Mouse (Mus musculus): ENCODE data around the gene Mybpc1.

Mybpc1 gene

DNA sequence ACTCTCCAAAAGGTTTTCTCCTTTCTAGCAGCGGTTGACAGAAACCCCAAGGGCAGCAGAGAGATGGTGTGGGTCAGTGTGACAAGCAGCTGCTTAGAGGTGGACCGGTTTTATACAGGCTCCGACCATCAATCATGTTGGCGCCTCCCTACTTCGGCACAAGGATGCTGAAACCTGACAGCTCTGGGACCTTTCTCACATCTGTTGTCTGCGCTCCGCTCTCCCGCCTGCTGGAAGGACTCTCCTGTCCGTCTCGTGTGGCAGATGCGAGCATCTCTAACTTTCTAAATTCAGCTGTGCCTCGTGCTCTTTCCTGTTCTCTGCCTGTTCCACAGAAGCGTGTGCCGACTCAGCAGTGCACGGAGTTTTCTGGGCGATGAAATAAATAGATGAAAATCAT lies at the start of gene Mybpc1:
Gene Mybpc1, minus strand, starts transcription at position 210 of the 400 bp plus-strand sequence.
- in situ Hi-C loops (cut with MboI): no loop called here

- in situ Hi-C loops (cut with MboI): no loop called here
Measured at GRCm38 (mm10) chr10:88645448-88645847, 40.5 kb upstream of the Mybpc1 start.

DNA sequence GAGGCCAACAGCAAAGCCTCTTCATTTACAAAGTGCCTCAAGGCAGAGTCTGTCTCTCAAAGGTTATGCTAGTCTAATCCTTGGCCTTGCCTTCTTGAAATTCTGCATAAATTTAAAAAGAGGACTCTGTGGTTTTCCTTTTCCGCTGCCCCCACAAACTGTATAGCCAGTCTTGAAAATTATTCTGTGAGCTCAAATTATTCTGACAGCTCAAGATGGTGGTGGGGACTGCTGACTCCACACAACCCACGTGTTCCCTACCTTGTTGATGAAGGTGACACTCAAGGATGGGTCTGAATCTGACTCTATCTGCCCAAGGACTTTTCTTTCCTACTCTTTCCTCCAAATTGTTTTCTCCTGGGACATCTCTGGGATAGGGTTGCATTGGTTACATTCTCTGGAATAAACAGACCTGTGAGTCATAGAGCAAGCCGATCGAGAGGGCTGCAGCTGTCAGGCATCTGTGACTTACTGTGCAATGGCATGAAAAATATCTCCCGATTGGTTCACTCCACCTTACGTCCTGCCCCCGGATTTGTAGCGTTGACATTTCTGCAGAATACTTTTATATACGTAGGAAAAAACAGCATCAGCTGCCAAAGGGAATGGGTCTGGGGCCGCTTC lies 26.5 kb upstream of the Mybpc1 start:
- in situ Hi-C loops (cut with MboI): no loop called here

DNA sequence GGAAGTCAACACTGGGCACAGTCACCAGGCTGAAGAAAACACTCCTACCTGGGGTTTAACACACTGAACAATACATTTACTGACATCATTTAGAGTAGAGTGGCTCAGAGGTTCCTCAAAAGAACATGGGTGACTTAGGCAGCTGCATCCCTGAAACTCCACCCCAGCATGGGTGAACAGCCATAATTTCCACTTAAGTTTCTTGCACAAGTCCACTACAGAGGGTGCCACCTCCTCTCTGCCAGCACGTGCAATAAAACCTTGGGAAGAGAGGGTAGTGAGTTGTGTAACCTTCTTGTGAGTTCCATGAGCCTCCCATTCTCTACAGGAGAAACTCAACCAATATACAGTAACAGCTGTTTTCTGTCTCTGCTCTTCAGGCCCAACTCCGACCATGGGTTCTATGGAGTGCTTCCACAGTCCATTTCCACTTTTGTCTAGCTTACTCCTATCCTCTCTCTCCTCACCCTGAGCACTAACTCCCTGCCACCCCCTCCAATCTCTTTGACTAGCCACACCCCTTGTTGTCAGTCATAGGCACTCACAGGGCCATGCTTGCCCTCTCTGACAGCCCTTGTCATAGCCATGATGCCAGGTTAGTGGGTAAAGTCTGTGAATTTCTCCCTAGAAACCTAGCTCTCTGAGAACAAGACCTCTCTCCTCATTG lies 25.8 kb upstream of the Mybpc1 start:
- in situ Hi-C loops (cut with MboI): no loop called here

GRCm38 (mm10) chr10:88627052-88627451 lies 22.1 kb upstream of the Mybpc1 start:
- in situ Hi-C loops (cut with MboI): no loop called here

- in situ Hi-C loops (cut with MboI): no loop called here
Measured at GRCm38 (mm10) chr10:88626176-88626575, 21.2 kb upstream of the Mybpc1 start.

DNA sequence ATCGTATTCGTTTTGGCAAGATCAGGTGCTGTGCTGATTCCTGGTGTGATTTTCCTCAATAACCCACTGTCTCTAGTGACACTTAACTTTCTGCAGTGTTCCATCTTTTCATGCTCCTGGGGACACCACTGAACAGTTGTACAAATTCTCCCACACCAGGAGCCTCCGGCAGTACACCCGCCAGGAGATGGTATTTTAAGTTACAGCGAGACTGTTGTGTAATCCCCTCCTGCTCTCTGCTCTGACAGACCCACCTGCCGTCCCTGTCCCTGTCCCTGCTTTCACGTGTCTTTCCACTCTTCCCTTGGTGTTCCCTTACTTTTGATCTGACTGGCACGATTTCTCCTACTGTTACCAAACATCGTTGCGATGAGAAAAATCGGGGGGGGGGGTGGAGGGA lies 19.3 kb upstream of the Mybpc1 start:
- in situ Hi-C loops (cut with MboI): no loop called here

DNA sequence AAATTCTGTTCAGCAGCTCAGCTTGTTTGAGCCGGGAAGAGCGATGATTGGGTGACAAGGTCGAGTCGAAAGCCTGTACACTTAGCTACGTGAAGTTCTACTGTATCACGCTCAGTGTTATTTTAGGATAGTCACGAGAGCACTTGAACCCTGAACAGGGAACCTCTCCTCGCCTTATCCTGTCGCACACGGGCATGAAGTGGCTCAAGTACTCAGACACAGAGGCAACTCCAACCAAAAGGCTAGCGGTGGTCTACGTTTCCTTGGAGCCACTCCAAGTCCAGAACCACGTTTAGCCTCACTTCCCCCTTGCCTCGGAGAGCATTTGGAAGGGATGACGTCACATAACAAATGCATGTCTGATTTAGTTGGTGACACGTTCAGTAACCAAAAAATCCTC lies 17.7 kb upstream of the Mybpc1 start:
- in situ Hi-C loops (cut with MboI): no loop called here

GRCm38 (mm10) chr10:88620809-88621208 lies 15.9 kb upstream of the Mybpc1 start:
- in situ Hi-C loops (cut with MboI): no loop called here

GRCm38 (mm10) chr10:88613051-88613450 lies 8.1 kb upstream of the Mybpc1 start:
- in situ Hi-C loops (cut with MboI): no loop called here

GRCm38 (mm10) chr10:88606686-88607085 lies 1.7 kb upstream of the Mybpc1 start:
- in situ Hi-C loops (cut with MboI): no loop called here

DNA sequence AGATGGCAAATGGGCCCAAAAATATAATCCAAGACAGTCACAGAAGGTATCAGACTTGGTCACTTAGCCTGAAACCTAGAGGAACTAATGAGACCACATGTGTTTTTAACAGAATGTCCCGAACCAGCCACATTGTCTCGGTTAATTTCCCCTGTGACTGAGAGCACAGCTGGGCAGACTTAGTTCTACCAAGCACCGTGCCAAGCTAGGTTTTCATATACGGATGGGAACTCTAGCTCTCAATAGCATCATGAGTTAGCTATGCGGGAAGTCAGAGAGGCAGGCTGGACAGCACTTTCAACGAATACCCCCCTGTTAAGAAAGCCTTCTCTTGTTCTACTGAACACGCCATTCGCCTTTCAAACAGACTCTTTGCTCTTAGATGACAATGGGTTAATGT lies 1.1 kb upstream of the Mybpc1 start:
- in situ Hi-C loops (cut with MboI): no loop called here

DNA sequence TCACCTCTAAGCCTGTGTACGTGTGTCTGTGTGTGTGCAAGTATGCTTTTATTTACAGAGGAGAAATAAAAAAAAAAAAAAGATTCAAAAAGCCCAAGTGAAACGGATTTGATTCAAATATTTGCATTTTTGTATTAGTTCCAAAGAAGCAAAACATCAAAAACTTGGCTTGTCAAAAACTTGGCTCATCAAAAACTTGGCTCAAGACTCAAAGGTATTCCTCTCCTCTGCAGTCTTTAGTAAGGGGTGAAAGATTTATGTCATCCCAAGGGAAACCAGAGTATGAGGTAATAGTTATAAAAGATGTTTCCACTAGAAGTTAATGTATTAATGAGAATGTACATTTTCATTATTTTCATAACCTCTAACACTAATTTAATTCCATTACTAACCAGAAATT lies 1.2 kb downstream of the Mybpc1 start:
- in situ Hi-C loops (cut with MboI): no loop called here

- in situ Hi-C loops (cut with MboI): no loop called here
Measured at GRCm38 (mm10) chr10:88603256-88603655, 1.7 kb downstream of the Mybpc1 start.

- in situ Hi-C loops (cut with MboI): no loop called here
Measured at GRCm38 (mm10) chr10:88600591-88600990, 4.4 kb downstream of the Mybpc1 start.

GRCm38 (mm10) chr10:88592316-88592715 lies 12.6 kb downstream of the Mybpc1 start:
- in situ Hi-C loops (cut with MboI): no loop called here

- in situ Hi-C loops (cut with MboI): no loop called here
Measured at GRCm38 (mm10) chr10:88591042-88591441, 13.9 kb downstream of the Mybpc1 start.

GRCm38 (mm10) chr10:88584469-88584868 lies 20.5 kb downstream of the Mybpc1 start:
- in situ Hi-C loops (cut with MboI): no loop called here

GRCm38 (mm10) chr10:88580786-88581185 lies 24.2 kb downstream of the Mybpc1 start:
- in situ Hi-C loops (cut with MboI): no loop called here

- in situ Hi-C loops (cut with MboI): no loop called here
Measured at GRCm38 (mm10) chr10:88578651-88579050, 26.3 kb downstream of the Mybpc1 start.

- in situ Hi-C loops (cut with MboI): no loop called here
Measured at GRCm38 (mm10) chr10:88574115-88574635, 30.8 kb downstream of the Mybpc1 start.

DNA sequence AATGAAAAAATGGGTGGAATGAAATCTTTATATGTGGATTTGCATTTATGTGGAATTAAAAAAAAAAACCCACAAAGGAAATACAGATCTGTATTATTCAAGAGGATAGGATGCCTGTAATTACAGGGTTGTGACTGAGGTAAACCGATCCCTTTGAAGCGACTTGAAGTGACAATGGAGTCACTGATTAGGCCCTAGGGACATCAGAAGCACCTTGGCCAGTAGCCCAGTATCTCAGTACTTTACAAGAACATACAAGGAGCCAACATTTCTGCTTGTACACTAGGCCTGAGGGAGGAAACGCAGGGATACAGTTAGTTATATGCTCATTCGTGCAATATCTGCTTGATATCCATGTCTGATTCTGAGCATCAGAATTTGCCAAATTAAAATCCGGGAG lies 32.8 kb downstream of the Mybpc1 start:
- in situ Hi-C loops (cut with MboI): no loop called here

DNA sequence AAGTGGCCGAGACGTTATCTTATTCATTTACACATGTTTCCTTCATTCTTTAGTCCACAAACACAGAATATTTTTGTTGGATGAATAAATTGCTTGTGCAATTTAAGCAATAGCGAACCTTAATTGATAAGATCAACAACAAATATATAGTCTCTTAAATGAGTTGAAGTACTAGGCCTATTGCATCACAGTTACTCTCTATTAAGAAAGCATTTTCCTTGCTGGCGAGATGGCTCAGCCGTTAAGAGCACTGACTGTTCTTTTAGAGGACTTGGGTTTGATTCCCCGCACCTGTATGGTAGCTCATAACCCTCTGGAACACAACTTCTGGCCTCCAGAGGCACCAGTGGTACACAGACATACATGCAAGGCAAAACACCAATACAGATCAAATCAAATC lies 47.9 kb downstream of the Mybpc1 start:
- in situ Hi-C loops (cut with MboI): no loop called here

DNA sequence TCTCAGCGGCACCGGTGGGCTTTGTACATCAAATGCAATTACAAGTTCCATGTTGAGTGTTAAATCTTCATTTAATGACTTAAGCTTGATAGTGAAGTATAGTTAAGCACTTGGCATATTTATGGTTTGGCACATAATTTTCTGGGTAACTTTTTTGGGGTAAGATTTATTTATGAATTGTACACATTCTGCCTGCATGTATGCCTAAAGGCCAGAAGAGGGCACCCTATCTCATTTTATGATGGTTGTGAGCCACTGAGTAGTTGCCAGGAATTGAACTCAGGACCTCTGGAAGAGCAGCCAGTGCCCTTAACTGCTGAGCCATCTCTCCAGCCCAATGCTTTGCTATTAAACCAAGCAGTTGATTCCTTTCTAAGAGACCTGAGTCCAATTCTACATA lies 52.2 kb downstream of the Mybpc1 start:
- in situ Hi-C loops (cut with MboI): no loop called here
